Mouse (Mus musculus) B cell, adult 2 months (primary cell): ENCODE measurements around the gene Mpp4.

Experiments used
- DNase-seq, 2 experiments: peaks; one replicate each; pipeline ENCODE4 v3.0.0; 2022

The Mpp4 gene

DNA sequence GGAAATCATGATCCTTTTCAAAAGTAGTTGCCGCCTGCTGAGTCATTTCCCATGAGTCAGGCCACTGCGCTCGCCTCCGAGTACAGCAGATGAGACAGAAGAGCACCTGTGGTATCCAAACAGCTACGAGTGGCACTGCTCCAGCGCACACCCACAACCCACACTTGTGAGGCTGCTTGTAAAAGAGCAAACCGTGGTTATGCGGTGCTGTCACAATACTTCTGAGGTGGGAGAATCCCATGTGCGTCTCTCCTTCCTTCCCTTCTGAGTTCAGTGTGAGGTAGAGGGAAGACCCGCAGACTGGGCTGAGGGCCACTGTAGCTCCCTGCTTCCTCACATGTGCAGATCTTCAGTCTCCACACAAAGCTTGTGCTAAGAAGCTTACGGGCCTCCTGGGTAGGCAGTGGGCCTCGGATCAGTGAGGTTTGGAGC is at the start of gene Mpp4:
Mpp4 (minus strand) TSS at position 360 of the 432 bp plus-strand sequence.
- no peak for DNase-seq

DNA sequence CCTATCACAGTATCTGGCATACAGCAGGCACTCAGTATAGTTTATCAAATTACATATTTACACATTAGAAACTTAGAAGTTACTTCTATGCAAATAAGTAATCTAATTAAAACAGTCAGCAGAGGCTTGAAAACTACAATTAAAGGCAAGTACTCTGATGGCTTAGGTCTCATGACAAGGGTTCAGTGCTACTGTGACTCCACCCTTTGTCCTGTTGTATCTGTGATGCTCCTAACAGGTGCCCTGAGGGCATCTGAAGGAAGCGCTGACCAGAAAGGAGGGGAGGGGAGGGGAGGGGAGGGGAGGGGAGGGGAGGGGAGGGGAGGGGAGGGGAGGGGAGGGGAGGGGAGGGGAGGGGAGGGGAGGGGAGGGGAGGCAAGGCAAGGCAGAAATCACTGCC is 49.8 kb upstream of the Mpp4 start:
- no peak for DNase-seq

- DNase-seq: no peak
Observed at GRCm38 (mm10) chr1:59212076-59212779, 49.0 kb upstream of the Mpp4 start.

DNA sequence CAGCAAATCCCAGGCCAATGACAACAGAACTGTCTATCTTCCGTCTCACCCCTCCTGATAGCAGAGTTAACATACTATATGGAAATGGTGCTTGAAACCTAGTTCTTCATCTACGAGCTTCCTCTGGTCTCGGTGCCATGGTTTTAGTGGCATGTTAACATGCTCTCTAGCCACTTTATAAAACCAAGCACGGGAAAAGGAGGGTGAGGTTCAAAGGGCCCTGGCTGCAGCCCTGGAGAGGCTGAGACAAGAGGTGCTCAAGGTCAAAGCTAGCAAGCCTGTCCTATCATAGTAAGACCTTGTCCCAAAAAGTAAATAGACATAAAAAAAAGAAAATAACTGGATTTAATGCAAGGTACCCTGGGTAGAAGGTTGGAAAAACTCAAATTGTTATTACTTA is 48.5 kb upstream of the Mpp4 start:
- no peak for DNase-seq

DNA sequence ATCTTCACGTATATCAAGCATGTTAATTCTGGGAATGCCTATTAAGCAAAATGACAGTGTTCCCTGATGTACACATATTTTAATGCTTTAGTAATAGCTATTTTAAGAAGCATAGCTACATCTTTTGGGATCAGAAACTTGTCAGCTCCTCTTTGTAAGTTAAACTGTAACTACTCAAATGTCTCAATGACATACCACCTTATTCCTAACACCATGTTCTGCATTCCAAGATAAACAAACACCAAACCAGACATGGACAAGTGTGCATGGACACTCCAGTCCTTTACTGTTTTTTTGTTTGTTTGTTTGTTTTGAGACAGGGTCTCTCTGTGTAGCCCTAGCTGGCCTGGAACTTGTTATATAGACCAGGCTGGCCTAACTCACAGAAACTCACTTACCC is 45.1 kb upstream of the Mpp4 start:
- no peak for DNase-seq

DNA sequence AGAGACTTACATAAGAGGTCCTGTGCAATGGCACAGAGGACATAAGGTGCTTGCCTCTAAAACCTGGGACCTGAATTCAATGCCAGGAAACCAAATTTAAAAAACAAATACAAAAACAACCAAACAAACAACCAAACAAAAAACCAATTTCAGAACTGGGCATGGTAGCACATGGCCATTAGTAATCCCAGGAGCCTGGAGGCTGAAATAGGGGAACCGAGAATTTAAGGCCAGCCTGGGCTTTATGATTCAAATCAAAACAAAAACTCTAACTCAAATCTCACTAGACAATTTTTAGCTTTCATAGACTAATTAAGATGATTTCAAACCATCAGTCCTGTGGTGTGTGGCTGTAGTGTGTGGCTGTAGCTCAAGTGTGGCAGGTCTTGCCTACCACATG is 41.3 kb upstream of the Mpp4 start:
- DNase-seq: no peak

- no peak for DNase-seq
Observed at GRCm38 (mm10) chr1:59202367-59202766, 39.2 kb upstream of the Mpp4 start.

GRCm38 (mm10) chr1:59201561-59201960 is 38.4 kb upstream of the Mpp4 start:
- no peak for DNase-seq

DNA sequence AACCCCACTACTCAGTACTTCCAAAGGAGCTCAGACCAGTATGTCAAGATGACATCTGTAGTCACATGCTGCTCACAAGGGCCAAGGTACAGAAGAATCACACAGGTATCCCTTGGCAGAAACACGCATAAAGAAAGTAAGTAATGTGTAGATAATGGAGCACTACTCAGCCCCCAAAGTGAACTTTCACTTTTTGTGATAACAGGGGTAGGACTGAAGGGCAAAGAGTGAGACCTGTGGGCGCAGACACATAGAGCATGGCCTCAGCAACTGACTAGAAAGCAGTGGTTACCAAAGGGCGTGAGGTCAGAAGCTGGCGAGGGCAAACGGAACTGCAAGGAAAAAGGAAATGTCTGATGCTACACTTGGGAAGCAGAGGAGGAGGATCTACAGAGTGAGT is 37.8 kb upstream of the Mpp4 start:
- no peak for DNase-seq

DNA sequence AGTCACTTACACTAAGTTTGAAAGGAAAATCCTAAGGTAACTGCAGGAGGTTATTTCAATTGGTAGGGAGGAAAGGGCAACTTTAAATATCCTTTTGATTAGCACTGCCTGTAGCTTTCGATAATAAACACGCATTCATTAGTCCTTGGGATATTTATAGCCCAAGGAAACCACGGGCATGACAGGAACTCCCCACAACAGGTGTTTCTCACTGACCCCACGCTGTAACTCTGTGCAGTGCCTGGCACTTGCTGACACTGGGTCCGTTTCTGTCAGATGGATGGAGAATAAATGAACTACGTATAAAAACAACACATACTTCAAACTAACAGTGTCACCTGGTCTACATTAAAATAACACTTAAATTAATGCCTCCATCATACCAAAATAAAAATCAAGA is 31.8 kb upstream of the Mpp4 start:
- no peak for DNase-seq

DNA sequence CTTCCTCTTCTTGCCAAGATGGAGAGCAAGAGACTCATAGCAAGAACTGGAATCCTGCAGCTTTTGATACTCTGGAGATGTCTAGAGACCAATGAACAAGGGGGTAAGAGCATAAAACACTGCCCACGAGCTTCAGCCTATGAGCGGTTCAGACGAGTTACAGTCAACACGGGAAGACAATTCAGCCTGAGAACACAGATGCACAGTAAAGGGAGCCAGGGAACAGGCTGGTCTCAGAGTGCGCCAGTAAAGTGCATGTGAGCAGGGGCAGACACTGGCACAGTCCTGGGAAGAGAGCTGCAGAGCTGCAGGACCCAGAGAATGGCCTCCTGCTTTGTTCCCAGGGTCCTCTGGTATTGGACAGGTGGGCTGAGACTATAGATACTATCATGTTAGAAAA is 24.6 kb upstream of the Mpp4 start:
- no peak for DNase-seq

DNA sequence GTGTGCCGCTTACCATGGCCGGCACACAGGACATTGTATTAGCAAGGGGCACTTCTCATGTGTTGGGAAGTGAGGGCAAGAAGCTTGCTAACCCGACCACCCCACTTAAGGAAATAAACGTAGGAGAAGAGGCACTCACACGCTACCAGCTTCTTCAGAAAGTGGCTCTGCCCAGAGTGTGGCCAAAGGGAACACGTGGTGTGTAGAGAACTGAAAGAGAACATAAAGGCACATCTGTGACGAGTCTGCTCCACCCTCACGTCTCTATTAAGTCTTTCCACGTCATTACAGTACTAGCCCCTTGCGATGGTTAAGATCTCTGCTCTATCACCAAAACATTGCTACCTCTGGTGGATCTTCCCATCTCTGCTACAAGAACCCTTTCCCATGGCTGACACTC is 23.1 kb upstream of the Mpp4 start:
- DNase-seq: no peak

DNA sequence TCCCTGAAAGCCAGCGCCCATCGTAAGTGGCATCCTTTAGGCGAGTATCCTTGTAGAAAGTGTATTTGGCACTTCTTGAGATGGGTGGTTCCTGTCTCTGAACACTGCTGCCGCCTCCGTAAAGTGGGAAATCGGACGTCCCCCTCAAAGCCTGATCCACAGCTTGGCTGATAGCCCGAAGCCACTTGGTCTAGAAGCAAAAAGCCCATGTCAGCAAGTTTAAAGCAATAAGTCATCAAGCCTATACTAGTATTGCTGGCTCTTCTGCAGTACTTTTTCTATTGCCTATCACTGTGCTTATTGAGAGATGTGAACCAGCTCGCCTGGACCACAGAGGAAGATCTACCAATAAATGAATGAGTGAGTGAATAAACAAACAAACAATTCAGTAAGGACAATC is 22.2 kb upstream of the Mpp4 start:
- DNase-seq: no peak

- no peak for DNase-seq
Observed at GRCm38 (mm10) chr1:59183045-59183444, 19.9 kb upstream of the Mpp4 start.

DNA sequence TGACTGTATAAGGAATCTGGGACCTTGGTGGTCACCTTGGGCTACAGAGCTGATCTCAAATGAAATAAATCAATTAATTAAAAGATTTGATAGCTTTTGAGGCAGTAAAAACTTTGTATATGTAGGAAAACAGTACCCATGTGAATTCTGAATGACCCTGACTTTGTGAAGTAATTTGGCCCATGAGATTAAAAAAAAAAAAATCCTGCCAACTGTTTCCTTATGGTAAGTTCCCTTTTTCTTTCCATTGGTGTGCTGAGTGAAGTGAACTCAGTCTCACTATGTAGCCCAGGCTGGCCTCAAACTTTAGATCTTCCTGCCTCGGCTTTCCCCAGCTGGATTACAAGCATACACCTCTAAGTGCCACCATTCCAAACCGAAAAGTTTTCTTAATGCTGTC is 19.2 kb upstream of the Mpp4 start:
- DNase-seq: no peak

DNA sequence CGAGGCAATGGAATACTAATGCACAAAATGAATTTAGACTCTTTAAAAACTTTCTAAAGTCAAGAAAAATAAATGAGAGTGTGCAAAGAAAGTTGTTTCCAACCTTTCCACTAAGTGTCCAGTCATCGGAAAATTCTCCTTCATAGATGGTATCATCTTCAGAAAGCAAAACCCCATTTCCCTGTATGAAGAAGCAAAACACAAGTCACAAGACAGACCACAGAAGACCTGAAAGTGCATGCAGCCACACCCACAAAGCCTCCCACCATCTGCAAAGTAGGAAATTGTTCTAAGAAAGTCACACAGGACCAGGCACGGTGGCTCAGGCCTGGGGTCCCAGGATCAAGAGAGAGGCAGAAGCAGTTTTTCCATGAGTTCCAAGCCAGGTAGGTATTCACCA is 16.8 kb upstream of the Mpp4 start:
- DNase-seq: no peak

GRCm38 (mm10) chr1:59178401-59178800 is 15.2 kb upstream of the Mpp4 start:
- no peak for DNase-seq

DNA sequence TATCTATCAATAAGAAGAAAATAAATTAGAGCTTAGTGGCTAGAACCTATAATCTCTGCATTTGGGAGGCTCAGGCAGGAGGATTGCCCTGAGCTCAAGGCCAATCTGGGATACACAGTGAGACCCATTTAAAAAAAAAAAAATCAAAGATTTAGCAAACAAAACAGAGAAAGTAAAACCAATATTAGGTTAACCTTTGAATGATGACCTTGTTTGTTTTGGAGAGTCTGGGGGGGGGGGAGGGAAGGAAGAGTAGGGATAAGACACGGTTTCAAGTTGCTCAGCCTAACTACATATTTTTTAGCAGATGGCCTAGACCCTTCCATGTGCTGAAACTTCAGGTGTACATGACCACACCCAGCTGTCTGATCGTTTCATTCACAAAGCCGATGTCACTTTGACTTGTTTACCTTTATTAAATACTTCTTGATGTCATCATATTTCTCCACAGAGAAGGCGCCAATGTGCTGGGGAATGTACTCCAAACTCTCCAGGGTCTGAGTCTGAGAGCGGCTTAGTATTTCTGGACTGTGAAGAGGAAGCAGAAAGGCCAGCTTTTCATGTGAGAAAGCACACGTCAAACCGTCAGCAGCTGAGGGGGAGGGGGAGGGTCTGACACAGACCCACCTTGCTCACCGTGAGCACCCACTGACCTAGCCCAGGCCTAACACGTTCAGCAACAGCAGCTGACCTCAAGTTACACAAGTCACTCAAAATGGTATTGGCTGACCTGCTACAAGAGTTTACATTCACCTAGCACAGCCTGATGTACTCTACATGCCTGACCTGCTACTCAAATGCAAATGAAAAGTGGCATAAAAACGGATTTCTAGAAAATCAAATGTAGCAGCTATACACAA is 11.6 kb upstream of the Mpp4 start:
- DNase-seq: no peak

- no peak for DNase-seq
Observed at GRCm38 (mm10) chr1:59173023-59173422, 9.8 kb upstream of the Mpp4 start.

DNA sequence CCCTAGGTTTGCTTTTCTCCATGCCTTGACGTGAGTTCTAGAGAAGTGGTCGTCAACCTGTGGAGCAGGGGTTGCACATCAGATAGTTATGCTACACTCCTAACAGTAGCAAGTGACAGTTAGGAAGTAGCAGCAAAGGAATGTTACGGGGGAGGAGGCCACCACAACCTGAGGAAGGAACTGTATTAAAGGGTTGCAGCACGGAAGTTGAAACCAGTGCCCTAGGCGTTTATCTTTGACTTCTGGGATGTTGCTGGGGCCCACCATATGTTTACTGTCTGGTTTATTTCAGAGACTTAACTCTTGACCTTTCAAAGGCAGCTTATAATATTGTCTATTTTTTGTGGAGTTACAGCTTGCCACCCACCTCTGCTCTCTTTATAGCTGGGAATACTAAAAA is 8.7 kb upstream of the Mpp4 start:
- no peak for DNase-seq

- DNase-seq: no peak
Observed at GRCm38 (mm10) chr1:59170290-59170689, 7.1 kb upstream of the Mpp4 start.

- no peak for DNase-seq
Observed at GRCm38 (mm10) chr1:59169586-59169985, 6.4 kb upstream of the Mpp4 start.

GRCm38 (mm10) chr1:59168556-59168955 is 5.4 kb upstream of the Mpp4 start:
- DNase-seq: no peak

GRCm38 (mm10) chr1:59167654-59168425 is 4.7 kb upstream of the Mpp4 start:
- no peak for DNase-seq
